Mouse (Mus musculus): ENCODE results near the gene 2310061I04Rik. TPM values are rescaled to one million over a fixed set of nuclear protein-coding genes. Genes with fewer than 3 reads are reported as not detected.
A peak's percentile ranks its signal among the peaks of the same experiment; 100 is the strongest.
"Not testable (repeated sequence)": the region's sequence is repeated elsewhere in the genome, so short reads cannot be mapped to it uniquely, and the experiment has no call there.

The 2310061I04Rik gene
- total RNA-seq (2021), result 10 to 100 TPM; 69.4 to 77.2 TPM
- long read RNA-seq, transcript 2310061I04Rik-204 (6 exons, 1,293 nt), result major isoform, 34 of 69 reads
- long read RNA-seq, transcript 2310061I04Rik-203 (6 exons, 1,193 nt), result minor isoform, 10 of 69 reads
- long read RNA-seq, transcript 2310061I04Rik-202 (5 exons, 2,081 nt), result minor isoform, 10 of 69 reads
- long read RNA-seq, partial matches to known transcripts, result 5 of 69 reads
- long read RNA-seq, other reads (novel, unspliced or antisense), result 10 of 69 reads

GRCm38 (mm10) chr17:35896781-35897643, at the start of gene 2310061I04Rik:
TSS of gene 2310061I04Rik (minus strand) at chr17:35897431.
- DNase-seq (ENCODE audit: low spot score in 2 of 2), result peak; percentile 90 to 95

GRCm38 (mm10) chr17:35939941-35940340, 42.7 kb upstream of the 2310061I04Rik start:
- no peak for DNase-seq (ENCODE audit: low spot score in 2 of 2)

GRCm38 (mm10) chr17:35939108-35939507, 41.9 kb upstream of the 2310061I04Rik start:
- DNase-seq (ENCODE audit: low spot score in 2 of 2), result no peak

GRCm38 (mm10) chr17:35937700-35938348, 40.6 kb upstream of the 2310061I04Rik start:
- peak; percentile 42 to 60 for DNase-seq (ENCODE audit: low spot score in 2 of 2)

- not testable (repeated sequence) for DNase-seq (ENCODE audit: low spot score in 2 of 2)
These were observed 38.5 kb upstream of the 2310061I04Rik start for GRCm38 (mm10) chr17:35935763-35936162.

- DNase-seq (ENCODE audit: low spot score in 2 of 2), result no peak
These were observed 35.4 kb upstream of the 2310061I04Rik start for GRCm38 (mm10) chr17:35932608-35933007.

- DNase-seq (ENCODE audit: low spot score in 2 of 2), result no peak
These were observed 33.4 kb upstream of the 2310061I04Rik start for GRCm38 (mm10) chr17:35930627-35931026.

GRCm38 (mm10) chr17:35929534-35929933, 32.3 kb upstream of the 2310061I04Rik start:
- no peak for DNase-seq (ENCODE audit: low spot score in 2 of 2)

- DNase-seq (ENCODE audit: low spot score in 2 of 2), result no peak
These were observed 30.2 kb upstream of the 2310061I04Rik start for GRCm38 (mm10) chr17:35927471-35927870.

GRCm38 (mm10) chr17:35923281-35923680, 26.1 kb upstream of the 2310061I04Rik start:
- no peak for DNase-seq (ENCODE audit: low spot score in 2 of 2)

- no peak for DNase-seq (ENCODE audit: low spot score in 2 of 2)
These were observed 25.3 kb upstream of the 2310061I04Rik start for GRCm38 (mm10) chr17:35922566-35922965.

- no peak for DNase-seq (ENCODE audit: low spot score in 2 of 2)
These were observed 24.5 kb upstream of the 2310061I04Rik start for GRCm38 (mm10) chr17:35921710-35922109.

- peak; percentile 44 to 67 for DNase-seq (ENCODE audit: low spot score in 2 of 2)
These were observed 23.8 kb upstream of the 2310061I04Rik start for GRCm38 (mm10) chr17:35920862-35921562.

GRCm38 (mm10) chr17:35920384-35920783, 23.2 kb upstream of the 2310061I04Rik start:
- DNase-seq (ENCODE audit: low spot score in 2 of 2), result no peak

GRCm38 (mm10) chr17:35919864-35920301, 22.7 kb upstream of the 2310061I04Rik start:
- no peak for DNase-seq (ENCODE audit: low spot score in 2 of 2)

GRCm38 (mm10) chr17:35919060-35919715, 22.0 kb upstream of the 2310061I04Rik start:
- peak; percentile 88 to 91 for DNase-seq (ENCODE audit: low spot score in 2 of 2)

- peak; percentile 43 to 59 for DNase-seq (ENCODE audit: low spot score in 2 of 2)
These were observed 21.2 kb upstream of the 2310061I04Rik start for GRCm38 (mm10) chr17:35918276-35919059.

GRCm38 (mm10) chr17:35917463-35918251, 20.4 kb upstream of the 2310061I04Rik start:
- DNase-seq (ENCODE audit: low spot score in 2 of 2), result peak; percentile 66 to 69

- peak in 1 of 2 experiments; percentile 45 for DNase-seq (ENCODE audit: low spot score in 2 of 2)
These were observed 19.9 kb upstream of the 2310061I04Rik start for GRCm38 (mm10) chr17:35917143-35917462.
